Mouse (Mus musculus): ENCODE results near the gene Clic1. TPM values are rescaled to one million over a fixed set of nuclear protein-coding genes. Genes with fewer than 3 reads are reported as not detected.
A peak's percentile ranks its signal among the peaks of the same experiment; 100 is the strongest.

Gene Clic1
- polyA plus RNA-seq, 1 experiment from 2014 or later: 351 TPM

GRCm38 (mm10) chr17:35058911-35059892 lies 9.4 kb downstream of the Clic1 start, which contains the start of gene Ddah2:
Ddah2 (plus strand) TSS chr17:35059035.
- peaks cover 42% of the 10 kb centered on the region for H3K4me1 ChIP-seq
- peak; percentile 89 for ATAC-seq (ENCODE audit: extremely low read depth, insufficient number of reproducible peaks, low FRiP score, low TSS enrichment)
- under 1% methylated on average over 57 of the region's 57 CpGs for WGBS

GRCm38 (mm10) chr17:35060071-35060470 lies 10.3 kb downstream of the Clic1 start:
- Histone ChIP-seq H3K27me3 (replicated peaks) (peaks cover 21% of the 10 kb centered on the region), H3K4me1 (peaks cover 48% of the 10 kb centered on the region), H3K9ac (peak overlapping the region; percentile 97), H3K36me3 (peaks cover 66% of the 10 kb centered on the region), H3K4me2 (peak overlapping the region; percentile 82), H3K4me3 (peak overlapping the region; percentile 86), H3K9me3 (no peaks in the 10 kb centered on the region), H3K27ac (replicated peaks) (peak overlapping the region; percentile 96)
- no peak for ATAC-seq (ENCODE audit: extremely low read depth, insufficient number of reproducible peaks, low FRiP score, low TSS enrichment)
- 21% methylated on average over 14 of the region's 14 CpGs for WGBS

More at GRCm38 (mm10) chr17:35058911-35059892, 9.4 kb downstream of the Clic1 start, which contains the start of gene Ddah2:
- H3K4me2 ChIP-seq: peak within 1 kb of the TSS; percentile 82
- peak within 1 kb of the TSS; percentile 86 for H3K4me3 ChIP-seq
- peaks cover 74% of the 10 kb centered on the region for H3K36me3 ChIP-seq
- no peaks in the 10 kb centered on the region for H3K9me3 ChIP-seq
- peaks cover 13% of the 10 kb centered on the region for H3K27me3 ChIP-seq (replicated peaks)
- H3K27ac ChIP-seq (replicated peaks): peak within 1 kb of the TSS; percentile 96
- H3K9ac ChIP-seq: peak within 1 kb of the TSS; percentile 97

GRCm38 (mm10) chr17:35060737-35061297 lies 11.1 kb downstream of the Clic1 start:
- Histone ChIP-seq H3K36me3 (peaks cover 58% of the 10 kb centered on the region), H3K27me3 (replicated peaks) (peaks cover 29% of the 10 kb centered on the region), H3K9me3 (no peaks in the 10 kb centered on the region), H3K4me3 (peak overlapping the region; percentile 86), H3K4me1 (peaks cover 53% of the 10 kb centered on the region), H3K27ac (replicated peaks) (no peak overlapping the region), H3K9ac (peak overlapping the region; percentile 97), H3K4me2 (peak overlapping the region; percentile 82)
- ATAC-seq (ENCODE audit: extremely low read depth, insufficient number of reproducible peaks, low FRiP score, low TSS enrichment): no peak
- WGBS: 66% methylated on average over 22 of the region's 22 CpGs

GRCm38 (mm10) chr17:35061299-35061698 lies 11.5 kb downstream of the Clic1 start:
- Histone ChIP-seq H3K4me1 (peaks cover 52% of the 10 kb centered on the region), H3K36me3 (peaks cover 53% of the 10 kb centered on the region)

GRCm38 (mm10) chr17:35063466-35063865 lies 13.7 kb downstream of the Clic1 start:
- Histone ChIP-seq H3K27me3 (replicated peaks) (peaks cover 55% of the 10 kb centered on the region), H3K9ac (no peak overlapping the region), H3K4me2 (no peak overlapping the region), H3K4me1 (peaks cover 46% of the 10 kb centered on the region), H3K4me3 (no peak overlapping the region), H3K9me3 (no peaks in the 10 kb centered on the region), H3K27ac (replicated peaks) (no peak overlapping the region), H3K36me3 (peaks cover 32% of the 10 kb centered on the region)
- 74% methylated on average over 3 of the region's 3 CpGs for WGBS
- no peak for ATAC-seq (ENCODE audit: extremely low read depth, insufficient number of reproducible peaks, low FRiP score, low TSS enrichment)

More at GRCm38 (mm10) chr17:35061299-35061698, 11.5 kb downstream of the Clic1 start:
- Histone ChIP-seq H3K27ac (replicated peaks) (no peak overlapping the region), H3K9ac (0 out of 2 replicates have a peak overlapping the region, but pooled peaks have one; percentile 28), H3K4me3 (no peak overlapping the region; the same call in 1 of the 2 replicates), H3K9me3 (no peaks in the 10 kb centered on the region), H3K27me3 (replicated peaks) (peaks cover 33% of the 10 kb centered on the region), H3K4me2 (no peak overlapping the region)
- 75% methylated on average over 8 of the region's 8 CpGs for WGBS
- no peak for ATAC-seq (ENCODE audit: extremely low read depth, insufficient number of reproducible peaks, low FRiP score, low TSS enrichment)

- no peak for ATAC-seq (ENCODE audit: extremely low read depth, insufficient number of reproducible peaks, low FRiP score, low TSS enrichment)
- H3K27me3 ChIP-seq (replicated peaks): peaks cover 65% of the 10 kb centered on the region
- H3K4me1 ChIP-seq: peaks cover 43% of the 10 kb centered on the region
- H3K27ac ChIP-seq (replicated peaks): no peak overlapping the region; the same call in 1 of the 2 replicates
- H3K9me3 ChIP-seq: no peaks in the 10 kb centered on the region
- peaks cover 30% of the 10 kb centered on the region for H3K36me3 ChIP-seq
- 25% methylated on average over 10 of the region's 10 CpGs for WGBS
- peak overlapping the region; percentile 47 for H3K4me3 ChIP-seq
- H3K9ac ChIP-seq: peak overlapping the region; percentile 71
- H3K4me2 ChIP-seq: peak overlapping the region; percentile 77
Measured at GRCm38 (mm10) chr17:35064378-35064877, 14.7 kb downstream of the Clic1 start.

GRCm38 (mm10) chr17:35064951-35065947 lies 15.5 kb downstream of the Clic1 start, which contains the start of gene Ly6g6c:
Ly6g6c (plus strand) TSS chr17:35065388.
- Histone ChIP-seq H3K4me3 (peak within 1 kb of the TSS; percentile 47), H3K36me3 (peaks cover 30% of the 10 kb centered on the region), H3K9ac (peak within 1 kb of the TSS; percentile 71), H3K27ac (replicated peaks) (no peak within 1 kb of the TSS; the same call in 1 of the 2 replicates), H3K9me3 (no peaks in the 10 kb centered on the region), H3K4me2 (peak within 1 kb of the TSS; percentile 77), H3K4me1 (peaks cover 37% of the 10 kb centered on the region), H3K27me3 (replicated peaks) (peaks cover 67% of the 10 kb centered on the region)
- WGBS: 2% methylated on average over 48 of the region's 48 CpGs
- no peak; the same call in 1 of the 2 replicates for ATAC-seq (ENCODE audit: extremely low read depth, insufficient number of reproducible peaks, low FRiP score, low TSS enrichment)

- H3K4me2 ChIP-seq: peak within 1 kb of the TSS; percentile 77
- peak within 1 kb of the TSS; percentile 47 for H3K4me3 ChIP-seq
- H3K9ac ChIP-seq: peak within 1 kb of the TSS; percentile 71
- H3K4me1 ChIP-seq: peaks cover 35% of the 10 kb centered on the region
- H3K9me3 ChIP-seq: no peaks in the 10 kb centered on the region
- peaks cover 67% of the 10 kb centered on the region for H3K27me3 ChIP-seq (replicated peaks)
- no peak within 1 kb of the TSS for H3K27ac ChIP-seq (replicated peaks)
- 38% methylated on average over 10 of the region's 10 CpGs for WGBS
- peaks cover 23% of the 10 kb centered on the region for H3K36me3 ChIP-seq
- ATAC-seq (ENCODE audit: extremely low read depth, insufficient number of reproducible peaks, low FRiP score, low TSS enrichment): no peak
Measured at GRCm38 (mm10) chr17:35066084-35066483, 16.3 kb downstream of the Clic1 start, which contains the start of gene Mpig6b. Mpig6b (minus strand) TSS chr17:35066184.

GRCm38 (mm10) chr17:35068213-35068914 lies 18.6 kb downstream of the Clic1 start:
- 69% methylated on average over 17 of the region's 17 CpGs for WGBS
- peaks cover 28% of the 10 kb centered on the region for H3K4me1 ChIP-seq
- no peaks in the 10 kb centered on the region for H3K9me3 ChIP-seq
- no peak overlapping the region for H3K9ac ChIP-seq
- no peak overlapping the region for H3K27ac ChIP-seq (replicated peaks)
- H3K27me3 ChIP-seq (replicated peaks): peaks cover 63% of the 10 kb centered on the region
- H3K4me2 ChIP-seq: no peak overlapping the region
- 0 out of 2 replicates have a peak, but pooled peaks cover under 1% of the 10 kb centered on the region for H3K36me3 ChIP-seq
- ATAC-seq (ENCODE audit: extremely low read depth, insufficient number of reproducible peaks, low FRiP score, low TSS enrichment): no peak
- no peak overlapping the region for H3K4me3 ChIP-seq

Data from heart, embryonic 13.5 days (tissue).